Mouse (Mus musculus) retina, embryonic 14.5 days (tissue): ENCODE data around the gene Cd24a.

ENCODE experiments used
- DNase-seq: peaks from one replicate; pipeline ENCODE4 v3.0.0-alpha.2; 2015; ENCODE audit warnings: low spot score

The Cd24a gene

GRCm38 (mm10) chr10:43629216-43629615, 51.1 kb downstream of the Cd24a start:
- DNase-seq = no peak

- no peak for DNase-seq
Measured at GRCm38 (mm10) chr10:43629857-43630256, 51.8 kb downstream of the Cd24a start.

GRCm38 (mm10) chr10:43630634-43631033, 52.5 kb downstream of the Cd24a start:
- no peak for DNase-seq

- DNase-seq = no peak
Measured at GRCm38 (mm10) chr10:43631049-43631448, 53.0 kb downstream of the Cd24a start.

GRCm38 (mm10) chr10:43631639-43632354, 53.7 kb downstream of the Cd24a start:
- no peak for DNase-seq

- no peak for DNase-seq
Measured at GRCm38 (mm10) chr10:43633117-43633516, 55.0 kb downstream of the Cd24a start.
